Mouse (Mus musculus) layer of hippocampus, adult 2 months (tissue): Measurements from ENCODE around the gene Abcg1. TPM values are rescaled to one million over a fixed set of nuclear protein-coding genes. Genes with fewer than 3 reads are reported as not detected.

ENCODE experiments used
- DNase-seq, 2 experiments: peaks; one replicate each; pipeline ENCODE4 v3.0.0; 2022; ENCODE audit warnings: low spot score in 2 of 2
- H3K27ac ChIP-seq: fragments of 200-600 bp; 2 replicates; pipeline ENCODE4 v1.8.1; 2022
- H3K4me3 ChIP-seq: fragments of 200-600 bp; 2 replicates; pipeline ENCODE4 v1.8.1; 2022; ENCODE audit warnings: mild to moderate bottlenecking
- CTCF ChIP-seq: fragments of 200-600 bp; conservative IDR thresholded peaks from 2 replicates; pipeline ENCODE4 v1.8.1; 2022; ENCODE audit warnings: antibody characterized with exemption, mild to moderate bottlenecking, moderate library complexity
- total RNA-seq, 2 experiments: library from RNA; stranded (reverse); gene quantifications; 2 replicates each; pipeline ENCODE4 v1.2.3; 2021

The Abcg1 gene
- total RNA-seq, 2 experiments from 2014 or later = 75.7 to 83.3 TPM

- no peak for TF ChIP-seq CTCF
- H3K4me3 ChIP-seq = no peak overlapping the region
- H3K27ac ChIP-seq = no peak overlapping the region
- no peak for DNase-seq
Measured at GRCm38 (mm10) chr17:31153785-31154184, 96.3 kb downstream of the Abcg1 start.

GRCm38 (mm10) chr17:31157921-31158320 is 100.4 kb downstream of the Abcg1 start:
- no peak for TF ChIP-seq CTCF
- DNase-seq = no peak
- H3K27ac ChIP-seq = no peak overlapping the region
- no peak overlapping the region for H3K4me3 ChIP-seq

GRCm38 (mm10) chr17:31160291-31160690 is 102.8 kb downstream of the Abcg1 start:
- Histone ChIP-seq H3K27ac (no peak overlapping the region), H3K4me3 (no peak overlapping the region)
- DNase-seq = no peak
- TF ChIP-seq CTCF = no peak

- no peak for DNase-seq
- no peak overlapping the region for H3K4me3 ChIP-seq
- H3K27ac ChIP-seq = no peak overlapping the region
- no peak for TF ChIP-seq CTCF
Measured at GRCm38 (mm10) chr17:31162607-31163006, 105.1 kb downstream of the Abcg1 start.

- DNase-seq = no peak
- Histone ChIP-seq H3K27ac (no peak overlapping the region), H3K4me3 (no peak overlapping the region)
- TF ChIP-seq CTCF = no peak
Measured at GRCm38 (mm10) chr17:31163821-31164220, 106.3 kb downstream of the Abcg1 start.

GRCm38 (mm10) chr17:31165127-31165526 is 107.7 kb downstream of the Abcg1 start, which contains the start of gene Tff1:
Gene Tff1 (minus strand): TSS chr17:31165277.
- TF ChIP-seq CTCF = no peak

More at GRCm38 (mm10) chr17:31165127-31165526, 107.7 kb downstream of the Abcg1 start, which contains the start of gene Tff1:
- H3K4me3 ChIP-seq = no peak within 1 kb of the TSS
- no peak within 1 kb of the TSS for H3K27ac ChIP-seq
- no peak for DNase-seq

Other genes starting within 250 kb of the Abcg1 start
- 1 to 10 TPM; 2.3 to 3.4 TPM for gene Glp1r, start 155.9 kb upstream of the Abcg1 start, total RNA-seq
- gene Umodl1, start 103.0 kb upstream of the Abcg1 start, total RNA-seq = under 1 TPM; 0.67 to 0.79 TPM
- not detected for gene Tff3, start 72.0 kb downstream of the Abcg1 start, total RNA-seq
- gene Tff2, start 86.6 kb downstream of the Abcg1 start, total RNA-seq = not detected
- not detected for gene Tff1, start 107.6 kb downstream of the Abcg1 start, total RNA-seq
- gene Tmprss3, start 141.3 kb downstream of the Abcg1 start, total RNA-seq = not detected
- gene Ubash3a, start 150.2 kb downstream of the Abcg1 start, total RNA-seq = under 1 TPM; 0.66 to 0.95 TPM
- gene Rsph1, start 219.7 kb downstream of the Abcg1 start, total RNA-seq = 10 to 100 TPM; 11.4 to 15.8 TPM
- gene Slc37a1, start 229.1 kb downstream of the Abcg1 start, total RNA-seq = 10 to 100 TPM in 1 of 2 experiments, 1 to 10 TPM in 1; 8.4 to 11.5 TPM